ENCODE assay signal across 26 mouse cellular contexts in genomic region chr12:36004714-36005113, GRCm38 (mm10). TPM values are rescaled to one million over a fixed set of nuclear protein-coding genes. Genes with fewer than 3 reads are reported as not detected.
DNase-seq lines count a peak whose midpoint lies in the region; ATAC-seq and TF ChIP-seq lines count a peak whose summit lies in the region.
"Had no signal": no experiment of that assay in that cellular context is flagged by ENCODE, and none has a peak within 500 bp of the region (broad histone marks: within the 10 kb centered on the region; RNA-seq: fewer than 3 reads in every experiment).

No protein-coding gene starts in this region.

- 56% methylated on average over 4 of the region's 4 CpGs for WGBS in kidney, postnatal 0 days
- 72% methylated on average over 4 of the region's 4 CpGs for WGBS in neural tube, embryonic 15.5 days
- 53% methylated on average over 4 of the region's 4 CpGs for WGBS in liver, embryonic 16.5 days (ENCODE audit: insufficient replicate concordance)

- ATAC-seq in kidney, postnatal 0 days (replicated peaks; ENCODE audit: low FRiP score, low read depth), result 0 out of 2 replicates have a peak, but pooled peaks have one; percentile 30
- ATAC-seq in neural tube, embryonic 15.5 days (ENCODE audit: low FRiP score), result 0 out of 2 replicates have a peak, but pooled peaks have one; percentile 11
- peak; percentile 85 for ATAC-seq in liver, embryonic 16.5 days (ENCODE audit: low read depth)
- ATAC-seq: forebrain, embryonic 13.5 days; hindbrain, postnatal 0 days; midbrain, embryonic 16.5 days had no signal

- H3K27me3 ChIP-seq in kidney, postnatal 0 days (ENCODE audit: insufficient read depth, low read length), result no peaks in the 10 kb centered on the region
- no peaks in the 10 kb centered on the region for H3K27me3 ChIP-seq in neural tube, embryonic 15.5 days (replicated peaks)
- no peaks in the 10 kb centered on the region for H3K27me3 ChIP-seq in liver, embryonic 16.5 days (ENCODE audit: control insufficient read depth, insufficient read depth, low read depth, low read length)
- H3K27me3 ChIP-seq: forebrain, embryonic 13.5 days; heart, embryonic 12.5 days; stomach, embryonic 15.5 days had no signal

- no peak overlapping the region for H3K27ac ChIP-seq in kidney, postnatal 0 days
- H3K27ac ChIP-seq in neural tube, embryonic 15.5 days (replicated peaks), result no peak overlapping the region
- no peak overlapping the region for H3K27ac ChIP-seq in liver, embryonic 16.5 days (ENCODE audit: low read length)
- H3K27ac ChIP-seq: forebrain, embryonic 13.5 days; hindbrain, postnatal 0 days; left cerebral cortex, adult 2 months; stomach, embryonic 15.5 days had no signal

- no peak overlapping the region for H3K4me2 ChIP-seq in kidney, postnatal 0 days (ENCODE audit: low read length)
- H3K4me2 ChIP-seq in neural tube, embryonic 15.5 days, result no peak overlapping the region
- H3K4me2 ChIP-seq in liver, embryonic 16.5 days (ENCODE audit: low read depth, low read length), result no peak overlapping the region
- H3K4me2 ChIP-seq: forebrain, embryonic 13.5 days; heart, embryonic 12.5 days; stomach, embryonic 15.5 days had no signal

- no peaks in the 10 kb centered on the region for H3K9me3 ChIP-seq in kidney, postnatal 0 days (replicated peaks; ENCODE audit: low read length)
- no peaks in the 10 kb centered on the region for H3K9me3 ChIP-seq in neural tube, embryonic 15.5 days (replicated peaks)
- H3K9me3 ChIP-seq in liver, embryonic 16.5 days (replicated peaks; ENCODE audit: control insufficient read depth, low read length), result no peaks in the 10 kb centered on the region
- H3K9me3 ChIP-seq: forebrain, embryonic 13.5 days; heart, embryonic 12.5 days; stomach, embryonic 15.5 days had no signal

- H3K4me1 ChIP-seq in kidney, postnatal 0 days (replicated peaks; ENCODE audit: insufficient read depth, low read length), result peaks cover 10% of the 10 kb centered on the region; the same call in 1 of the 2 replicates
- no peaks in the 10 kb centered on the region for H3K4me1 ChIP-seq in neural tube, embryonic 15.5 days
- no peaks in the 10 kb centered on the region; the same call in 1 of the 2 replicates for H3K4me1 ChIP-seq in liver, embryonic 16.5 days (ENCODE audit: control insufficient read depth, low read depth, low read length)

- no peak for TF ChIP-seq CTCF in kidney, postnatal 0 days (IDR thresholded peaks at IDR 0.05; ENCODE audit: low read depth)

- no peak for DNase-seq in kidney, postnatal 0 days (ENCODE audit: low spot score)
- DNase-seq in kidney, adult 18-20 months, result no peak
- DNase-seq in neural tube, embryonic 10.5 days (ENCODE audit: extremely low spot score, low spot score), result no peak
- DNase-seq in cerebellum, postnatal 36 days, result no peak
- DNase-seq in heart, adult 11 months, result no peak
- DNase-seq: adrenal gland, postnatal 25 days; cerebellum, adult 11 months; cerebellum, postnatal 10 days; gastrocnemius, postnatal 10 days; heart, postnatal 10 days; kidney, adult 2 months; lung, postnatal 4 days; right cerebral cortex, adult 18-20 months; right cerebral cortex, postnatal 4 days; thymus, postnatal 25 days had no signal

- no peak overlapping the region for H3K9ac ChIP-seq in kidney, postnatal 0 days (ENCODE audit: low read depth, low read length)
- no peak overlapping the region for H3K9ac ChIP-seq in neural tube, embryonic 15.5 days (replicated peaks)
- H3K9ac ChIP-seq in liver, embryonic 16.5 days (ENCODE audit: low read depth, low read length), result no peak overlapping the region
- H3K9ac ChIP-seq: forebrain, embryonic 13.5 days; heart, embryonic 12.5 days; stomach, embryonic 15.5 days had no signal

- H3K4me3 ChIP-seq in kidney, postnatal 0 days (replicated peaks; ENCODE audit: low read depth, low read length), result no peak overlapping the region
- H3K4me3 ChIP-seq in neural tube, embryonic 15.5 days (replicated peaks), result no peak overlapping the region
- no peak overlapping the region for H3K4me3 ChIP-seq in liver, embryonic 16.5 days (ENCODE audit: low read depth, low read length)
- H3K4me3 ChIP-seq: forebrain, embryonic 13.5 days; heart, embryonic 12.5 days; left cerebral cortex, adult 2 months; myocyte; stomach, embryonic 15.5 days had no signal

- no peaks in the 10 kb centered on the region for H3K36me3 ChIP-seq in kidney, postnatal 0 days (ENCODE audit: insufficient read depth, low read length)
- H3K36me3 ChIP-seq in neural tube, embryonic 15.5 days, result no peaks in the 10 kb centered on the region
- H3K36me3 ChIP-seq in liver, embryonic 16.5 days (ENCODE audit: control insufficient read depth, insufficient read depth), result no peaks in the 10 kb centered on the region
- H3K36me3 ChIP-seq: heart, embryonic 12.5 days; stomach, embryonic 15.5 days had no signal

RNA-seq across cellular contexts. Expression of gene Agr2, which starts 12.0 kb away (rescaled TPM):
- polyA plus RNA-seq in kidney, postnatal 0 days (2015; fragmentation: Nextera tagmentation; extraction: Ambion mirVana), result 3.2 and 3.6 TPM in 2 replicates
- 6.1 TPM in 1 of 2 replicates, not detected in the other for polyA plus RNA-seq in neural tube, embryonic 15.5 days (2015; fragmentation: Nextera tagmentation; extraction: Ambion mirVana)
- 2.8 TPM in 1 of 2 replicates, not detected in the other for polyA plus RNA-seq in liver, embryonic 16.5 days (2015; fragmentation: Nextera tagmentation; extraction: Ambion mirVana)
- polyA plus RNA-seq: hindbrain, embryonic 11.5 days; kidney, adult 2 months; myocyte; neural tube, embryonic 14.5 days had no signal

RNA-seq across cellular contexts. Expression of gene Tspan13, which starts 37.6 kb away (rescaled TPM):
- 124 and 138 TPM in 2 replicates for polyA plus RNA-seq in kidney, postnatal 0 days (2015; fragmentation: Nextera tagmentation; extraction: Ambion mirVana)
- polyA plus RNA-seq in neural tube, embryonic 15.5 days (2015; fragmentation: Nextera tagmentation; extraction: Ambion mirVana), result 380 and 441 TPM in 2 replicates
- polyA plus RNA-seq in liver, embryonic 16.5 days (2015; fragmentation: Nextera tagmentation; extraction: Ambion mirVana), result 16.6 and 16.8 TPM in 2 replicates

Comparison
In these comparisons a context has a peak if more than half of its experiments do, and no peak if none do; other contexts are left out.
1. ATAC-seq: peak in every context shown above with its lines; median percentile 85 in liver, embryonic 16.5 days; 30 in kidney, postnatal 0 days; 11 in neural tube, embryonic 15.5 days.